Mouse (Mus musculus) intestine, embryonic 15.5 days (tissue): ENCODE measurements at regions not wholly inside any gene's neighbourhood (a gene's known extent, or its start where the extent isn't known, plus 50 kb on each side); places are given as distances from the start of the nearest gene placed in this dataset.

Experiments
- ATAC-seq: fragments of 200-750 bp; cut with Nextera tagmentation; 2 replicates; pipeline ENCODE4 v1.8.0; 2017; ENCODE audit warnings: moderate TSS enrichment, moderate library complexity
- H3K27ac ChIP-seq: fragments of 300-500 bp; sonication (generic); 2 replicates; pipeline ENCODE4 v1.5.1; 2015; ENCODE audit warnings: mild to moderate bottlenecking, inconsistent platforms
- H3K27me3 ChIP-seq: fragments of 300-500 bp; sonication (generic); replicated peaks from 2 replicates; pipeline ENCODE4 v1.6.1; 2015; ENCODE audit warnings: inconsistent platforms
- H3K36me3 ChIP-seq: fragments of 300-500 bp; sonication (generic); 2 replicates; pipeline ENCODE4 v1.6.1; 2015; ENCODE audit warnings: inconsistent platforms
- H3K4me1 ChIP-seq: fragments of 300-500 bp; sonication (generic); replicated peaks from 2 replicates; pipeline ENCODE4 v1.6.1; 2015; ENCODE audit warnings: inconsistent platforms
- H3K4me2 ChIP-seq: fragments of 300-500 bp; sonication (generic); replicated peaks from 2 replicates; pipeline ENCODE4 v1.6.1; 2015; ENCODE audit warnings: mild to moderate bottlenecking, inconsistent platforms
- H3K4me3 ChIP-seq: fragments of 300-500 bp; sonication (generic); replicated peaks from 2 replicates; pipeline ENCODE4 v1.5.1; 2015; ENCODE audit warnings: inconsistent platforms
- H3K9ac ChIP-seq: fragments of 300-500 bp; sonication (generic); 2 replicates; pipeline ENCODE4 v1.6.1; 2015; ENCODE audit warnings: inconsistent platforms
- H3K9me3 ChIP-seq: fragments of 300-500 bp; sonication (generic); 2 replicates; pipeline ENCODE4 v1.6.1; 2016; ENCODE audit warnings: inconsistent platforms
- WGBS: fragments of 180-500 bp; shearing (Covaris S2); methylation state at CpG from one replicate; pipeline ENCODE4 v1.1.7; 2015; 5-methylcytosine and 5-hydroxymethylcytosine counted together

DNA sequence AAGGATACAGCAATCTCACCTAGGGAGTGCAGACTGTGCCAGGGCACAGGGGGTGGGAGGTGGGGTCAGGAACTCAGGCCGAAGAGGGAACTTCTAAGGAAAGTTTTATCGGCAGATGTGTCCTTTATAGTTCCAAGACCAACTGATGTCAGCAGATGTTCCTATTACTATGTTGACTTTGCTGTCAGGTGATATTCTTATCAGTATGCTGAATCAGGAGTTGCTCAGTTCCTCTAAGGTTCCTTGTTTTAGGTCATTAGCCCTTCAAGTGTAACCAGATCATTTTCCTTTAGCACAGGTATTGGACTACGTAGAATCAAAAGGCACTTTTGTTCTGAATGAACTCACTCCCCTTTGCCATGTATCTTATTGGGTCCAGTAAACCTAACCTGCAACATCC, 101.6 kb upstream of the Ccser1 start:
- Histone ChIP-seq H3K4me1 (0 out of 2 replicates have a peak, but pooled peaks cover 3% of the 10 kb centered on the region), H3K27me3 (no peaks in the 10 kb centered on the region), H3K27ac (no peak overlapping the region), H3K36me3 (no peaks in the 10 kb centered on the region), H3K9me3 (no peaks in the 10 kb centered on the region), H3K9ac (no peak overlapping the region), H3K4me2 (no peak overlapping the region), H3K4me3 (no peak overlapping the region)
- peak; percentile 70 for ATAC-seq
- WGBS, result 67% methylated on average over 3 of the region's 3 CpGs

DNA sequence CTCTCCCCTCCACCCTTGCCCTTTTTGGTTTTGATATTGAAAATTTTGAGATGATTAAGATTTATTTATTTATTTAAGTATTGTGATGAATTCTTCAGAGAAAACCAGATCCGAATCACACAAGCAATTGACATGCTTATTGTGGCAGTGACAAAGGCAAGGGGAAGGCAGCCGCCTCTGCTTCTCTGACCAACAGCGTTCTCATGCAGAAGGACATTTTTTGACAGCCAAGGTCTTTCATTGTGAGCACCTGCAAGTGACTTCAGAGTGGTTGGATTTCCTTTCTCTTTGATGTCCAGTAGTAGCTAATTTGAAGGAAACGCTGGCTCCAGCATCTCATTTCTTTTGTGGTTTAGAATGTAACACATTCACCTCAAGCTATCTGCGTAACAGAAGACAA, 99.5 kb upstream of the Ccser1 start:
- no peaks in the 10 kb centered on the region for H3K9me3 ChIP-seq
- H3K4me3 ChIP-seq, result no peak overlapping the region
- no peak for ATAC-seq
- H3K4me1 ChIP-seq, result no peaks in the 10 kb centered on the region
- no peaks in the 10 kb centered on the region for H3K36me3 ChIP-seq
- H3K27ac ChIP-seq, result no peak overlapping the region
- H3K4me2 ChIP-seq, result no peak overlapping the region
- H3K9ac ChIP-seq, result no peak overlapping the region
- 82% methylated on average over 5 of the region's 5 CpGs for WGBS
- no peaks in the 10 kb centered on the region for H3K27me3 ChIP-seq

DNA sequence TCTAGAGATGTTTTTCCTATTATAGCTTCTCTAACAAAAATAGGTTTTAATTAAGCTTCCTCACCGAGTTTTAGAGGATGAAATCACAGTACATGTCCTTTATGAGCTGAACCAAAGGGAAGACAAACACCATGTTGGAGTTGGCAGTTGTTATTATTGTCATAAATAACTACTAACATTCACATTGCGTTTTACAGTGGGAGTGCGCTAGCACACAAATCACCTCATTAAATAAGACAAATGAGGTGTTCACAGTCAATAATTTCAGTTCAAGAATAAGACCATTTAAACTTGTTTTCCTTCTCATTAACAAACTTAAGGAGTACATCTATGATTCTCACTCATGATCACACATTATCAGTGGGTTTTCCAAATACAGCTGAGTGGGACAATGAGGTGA, 96.8 kb upstream of the Ccser1 start:
- Histone ChIP-seq H3K9me3 (no peaks in the 10 kb centered on the region), H3K4me2 (no peak overlapping the region), H3K27me3 (no peaks in the 10 kb centered on the region), H3K9ac (no peak overlapping the region), H3K4me1 (no peaks in the 10 kb centered on the region), H3K27ac (no peak overlapping the region), H3K36me3 (no peaks in the 10 kb centered on the region), H3K4me3 (no peak overlapping the region)
- ATAC-seq, result no peak
- 71% methylated on average over 3 of the region's 3 CpGs for WGBS

DNA sequence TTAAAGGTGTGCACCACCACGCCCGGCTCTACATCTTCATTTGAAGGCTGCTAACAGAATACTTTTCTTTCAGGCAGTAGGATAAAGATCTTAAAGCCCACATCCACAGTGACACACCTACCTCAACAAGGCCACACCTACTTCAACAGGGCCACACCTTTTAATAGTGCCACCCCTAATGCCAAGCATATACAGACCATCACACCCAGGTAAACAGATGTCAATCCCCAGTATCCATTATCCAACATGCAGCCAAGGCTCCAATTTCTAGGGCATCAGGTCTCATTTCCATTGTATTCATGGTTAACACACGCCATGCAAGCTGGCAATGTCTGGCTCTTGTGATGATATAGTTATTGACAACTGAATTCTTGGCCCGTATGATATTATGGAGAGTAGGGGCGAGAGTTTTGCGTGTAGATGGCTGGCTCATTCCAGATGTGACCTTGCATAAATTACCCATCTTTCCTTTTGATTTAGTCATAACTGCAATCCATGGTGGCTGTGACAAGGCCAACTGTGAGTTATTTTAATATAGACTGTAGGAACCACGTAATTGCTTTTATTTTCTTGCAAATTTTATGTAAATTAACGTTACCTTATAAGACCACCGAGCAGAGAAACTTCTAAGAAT, 80.7 kb upstream of the Ccser1 start:
- WGBS, result 85% methylated on average over 9 of the region's 9 CpGs
- Histone ChIP-seq H3K9me3 (no peaks in the 10 kb centered on the region), H3K9ac (no peak overlapping the region), H3K4me2 (no peak overlapping the region), H3K27me3 (no peaks in the 10 kb centered on the region), H3K36me3 (no peaks in the 10 kb centered on the region), H3K4me1 (no peaks in the 10 kb centered on the region), H3K4me3 (no peak overlapping the region), H3K27ac (no peak overlapping the region)
- ATAC-seq, result peak; percentile 21; the same call in 1 of the 2 replicates

DNA sequence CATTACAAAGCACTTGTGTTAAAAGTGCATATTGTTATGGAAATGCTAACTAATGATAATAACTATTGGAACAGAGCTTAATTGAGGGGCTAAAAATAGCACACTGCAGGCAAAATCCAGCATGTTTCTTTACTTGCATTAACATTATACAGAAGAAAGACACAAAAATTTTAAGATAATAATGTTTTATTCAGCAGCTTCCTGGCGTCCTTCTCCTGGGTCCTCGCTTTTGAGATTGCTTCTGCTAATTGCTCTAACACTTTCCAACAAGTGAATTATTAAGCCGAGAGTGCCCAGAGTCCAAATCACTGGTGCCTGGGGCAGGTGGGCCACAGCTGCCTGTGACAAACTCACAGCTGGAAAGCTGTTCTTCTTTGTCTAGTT, 80.2 kb upstream of the Ccser1 start:
- no peaks in the 10 kb centered on the region for H3K27me3 ChIP-seq
- H3K36me3 ChIP-seq, result no peaks in the 10 kb centered on the region
- no peak overlapping the region for H3K9ac ChIP-seq
- H3K27ac ChIP-seq, result no peak overlapping the region
- no peak overlapping the region for H3K4me2 ChIP-seq
- H3K4me3 ChIP-seq, result no peak overlapping the region
- no peaks in the 10 kb centered on the region for H3K4me1 ChIP-seq
- no peaks in the 10 kb centered on the region for H3K9me3 ChIP-seq
- WGBS, result 41% methylated on average over 3 of the region's 3 CpGs
- ATAC-seq, result no peak

DNA sequence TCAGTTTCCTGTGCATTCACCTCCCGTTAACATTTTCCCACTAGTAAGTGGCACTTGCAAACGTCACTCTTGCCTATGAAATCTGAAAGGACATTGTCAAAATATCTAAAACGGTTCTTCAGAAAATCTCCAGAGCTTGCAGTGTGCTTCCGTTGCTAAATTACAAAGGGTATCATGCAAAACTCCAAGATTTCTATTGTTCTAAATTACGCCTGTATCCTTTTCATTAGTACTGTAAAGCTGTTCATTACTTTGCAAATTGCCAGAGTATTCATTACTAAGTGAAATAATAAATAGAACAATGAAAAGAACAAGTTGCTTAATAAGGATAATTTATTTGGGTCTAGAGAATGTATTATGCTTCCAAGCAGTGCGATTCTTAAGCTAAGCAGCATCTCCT, 78.2 kb upstream of the Ccser1 start:
- Histone ChIP-seq H3K36me3 (no peaks in the 10 kb centered on the region), H3K4me1 (no peaks in the 10 kb centered on the region), H3K4me2 (no peak overlapping the region), H3K4me3 (no peak overlapping the region), H3K27ac (no peak overlapping the region), H3K9me3 (no peaks in the 10 kb centered on the region), H3K27me3 (no peaks in the 10 kb centered on the region), H3K9ac (no peak overlapping the region)
- ATAC-seq, result no peak
- 79% methylated on average over 6 of the region's 6 CpGs for WGBS

DNA sequence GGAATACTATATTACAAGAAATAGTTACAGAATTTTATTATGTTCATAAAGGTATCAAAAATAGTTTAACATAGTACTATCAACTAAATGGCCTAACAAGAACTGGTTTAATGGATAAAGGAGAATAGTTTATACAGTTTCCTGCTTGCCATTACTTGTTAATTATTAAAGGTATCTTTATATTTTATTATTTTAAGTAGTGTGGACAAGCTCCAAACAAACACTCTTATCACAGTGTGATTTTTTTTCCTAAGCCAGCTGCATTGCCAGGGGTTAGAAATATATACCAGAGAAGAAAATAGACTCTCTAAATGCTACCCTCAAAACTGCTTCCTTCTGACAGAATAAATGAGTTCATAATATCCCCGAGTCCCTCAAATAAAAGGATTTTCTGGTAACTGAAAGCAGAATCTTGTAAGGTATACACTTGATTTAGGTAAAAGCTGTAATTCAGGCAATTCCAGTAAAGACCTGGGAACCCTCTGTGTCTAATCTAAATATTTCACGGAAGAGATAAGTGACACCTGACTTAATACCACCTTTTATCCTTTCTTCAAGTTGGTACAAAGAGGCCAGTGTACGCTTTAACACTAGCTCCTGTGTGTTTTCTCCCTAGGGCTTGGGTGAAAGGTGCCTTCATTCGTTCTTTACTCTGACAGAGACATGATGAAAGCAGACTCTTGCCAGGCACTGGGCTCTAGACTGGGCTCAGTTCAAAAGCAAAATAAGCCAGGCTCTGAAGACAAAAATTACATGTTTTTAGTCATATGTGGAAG, 76.5 kb upstream of the Ccser1 start:
- no peaks in the 10 kb centered on the region for H3K4me1 ChIP-seq
- H3K9me3 ChIP-seq, result no peaks in the 10 kb centered on the region
- no peak overlapping the region for H3K9ac ChIP-seq
- H3K4me3 ChIP-seq, result no peak overlapping the region
- ATAC-seq, result peak; percentile 84
- no peaks in the 10 kb centered on the region for H3K36me3 ChIP-seq
- no peaks in the 10 kb centered on the region for H3K27me3 ChIP-seq
- 31% methylated on average over 4 of the region's 4 CpGs for WGBS
- H3K4me2 ChIP-seq, result no peak overlapping the region
- H3K27ac ChIP-seq, result no peak overlapping the region

DNA sequence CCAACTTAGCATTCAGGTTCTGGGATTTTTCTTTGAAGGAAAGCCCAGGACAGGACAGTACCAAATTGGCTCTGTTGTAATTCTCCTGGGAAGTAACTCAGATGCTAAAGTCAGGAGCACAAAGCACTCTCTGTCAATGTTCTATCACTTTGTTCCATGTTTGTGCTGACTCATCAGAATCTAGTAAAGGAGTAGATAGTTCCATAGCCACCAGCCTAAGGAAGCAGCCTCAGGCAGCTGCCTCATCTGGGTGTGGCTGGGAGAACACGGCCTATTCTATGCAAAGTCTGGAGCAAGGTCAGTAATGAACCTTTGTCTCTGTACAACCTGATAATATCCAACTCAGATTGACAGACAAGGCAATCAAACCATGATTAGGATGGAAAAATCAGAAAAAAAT, 64.9 kb upstream of the Ccser1 start:
- Histone ChIP-seq H3K4me2 (no peak overlapping the region), H3K27ac (no peak overlapping the region), H3K4me1 (no peaks in the 10 kb centered on the region), H3K9ac (no peak overlapping the region), H3K27me3 (no peaks in the 10 kb centered on the region), H3K36me3 (no peaks in the 10 kb centered on the region), H3K9me3 (no peaks in the 10 kb centered on the region), H3K4me3 (no peak overlapping the region)
- peak; percentile 68; the same call in 1 of the 2 replicates for ATAC-seq
- 51% methylated on average over 1 of the region's 1 CpGs for WGBS

DNA sequence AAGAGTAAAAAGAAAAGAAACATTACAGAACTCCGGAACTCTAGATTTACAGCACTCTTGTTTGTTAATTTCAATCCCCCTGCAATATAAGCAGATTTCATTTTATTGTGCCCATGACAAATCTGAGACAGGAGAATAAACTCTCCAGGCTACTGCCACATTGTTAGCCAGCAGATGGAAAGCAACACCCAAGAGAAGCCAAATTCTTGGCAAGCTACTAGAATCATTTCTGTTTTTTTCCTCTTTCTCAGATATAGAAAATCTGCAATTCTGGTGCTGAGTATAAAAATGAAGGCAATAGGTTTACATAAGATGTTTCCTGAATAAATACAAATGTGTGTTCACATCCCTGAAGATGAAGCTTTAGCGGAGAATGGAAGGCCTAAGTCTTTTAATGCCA, 60.5 kb upstream of the Ccser1 start:
- no peaks in the 10 kb centered on the region for H3K4me1 ChIP-seq
- 60% methylated on average over 2 of the region's 2 CpGs for WGBS
- H3K4me3 ChIP-seq, result no peak overlapping the region
- no peak overlapping the region for H3K9ac ChIP-seq
- no peak overlapping the region for H3K27ac ChIP-seq
- no peaks in the 10 kb centered on the region for H3K27me3 ChIP-seq
- H3K36me3 ChIP-seq, result no peaks in the 10 kb centered on the region
- no peak overlapping the region for H3K4me2 ChIP-seq
- no peaks in the 10 kb centered on the region for H3K9me3 ChIP-seq
- no peak for ATAC-seq

DNA sequence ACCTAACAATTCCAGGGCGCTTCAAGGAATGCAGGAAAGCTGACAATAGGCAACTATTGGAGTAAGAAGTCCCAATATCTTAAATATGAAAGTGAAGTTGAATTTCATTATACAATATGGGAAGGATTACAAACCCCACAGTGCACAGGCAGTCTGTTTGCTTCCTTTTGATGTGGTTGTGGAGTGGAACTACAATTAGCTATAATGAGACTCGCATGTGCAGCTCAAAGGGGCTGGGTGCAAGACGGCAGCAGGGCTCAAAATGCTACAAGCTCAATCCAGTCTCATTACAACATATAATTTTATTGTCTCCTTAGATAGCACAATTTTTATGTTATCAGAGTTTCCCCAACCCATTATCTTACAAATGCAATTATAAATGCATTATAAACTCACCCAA, 54.7 kb upstream of the Ccser1 start:
- H3K27me3 ChIP-seq, result no peaks in the 10 kb centered on the region
- H3K9me3 ChIP-seq, result no peaks in the 10 kb centered on the region
- ATAC-seq, result no peak
- no peak overlapping the region for H3K9ac ChIP-seq
- WGBS, result 77% methylated on average over 3 of the region's 3 CpGs
- no peak overlapping the region for H3K4me3 ChIP-seq
- H3K27ac ChIP-seq, result no peak overlapping the region
- H3K4me2 ChIP-seq, result no peak overlapping the region
- no peaks in the 10 kb centered on the region for H3K4me1 ChIP-seq
- no peaks in the 10 kb centered on the region for H3K36me3 ChIP-seq

DNA sequence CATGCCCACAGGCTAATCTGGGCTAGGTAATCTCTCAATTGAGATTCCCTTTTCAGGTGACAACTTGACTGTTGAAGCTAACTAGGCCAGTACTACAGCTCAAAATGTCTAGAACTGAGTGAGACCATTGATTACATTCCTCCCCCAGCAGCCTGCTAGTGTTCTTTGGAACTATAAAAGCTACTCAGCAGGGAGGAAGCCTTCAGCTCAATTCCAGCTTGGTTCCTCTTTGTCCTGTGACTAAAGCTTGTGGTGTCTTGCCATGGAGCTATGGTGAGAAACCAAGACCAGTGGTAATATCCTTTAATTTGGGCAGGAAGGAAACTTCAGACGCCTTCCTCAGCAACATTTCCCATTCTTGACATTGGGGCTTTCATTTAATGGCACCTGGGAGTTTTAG, 52.9 kb upstream of the Ccser1 start:
- 71% methylated on average over 1 of the region's 1 CpGs for WGBS
- Histone ChIP-seq H3K9me3 (no peaks in the 10 kb centered on the region), H3K27ac (no peak overlapping the region), H3K27me3 (no peaks in the 10 kb centered on the region), H3K9ac (no peak overlapping the region), H3K4me3 (no peak overlapping the region), H3K36me3 (no peaks in the 10 kb centered on the region), H3K4me2 (no peak overlapping the region), H3K4me1 (no peaks in the 10 kb centered on the region)
- ATAC-seq, result no peak

DNA sequence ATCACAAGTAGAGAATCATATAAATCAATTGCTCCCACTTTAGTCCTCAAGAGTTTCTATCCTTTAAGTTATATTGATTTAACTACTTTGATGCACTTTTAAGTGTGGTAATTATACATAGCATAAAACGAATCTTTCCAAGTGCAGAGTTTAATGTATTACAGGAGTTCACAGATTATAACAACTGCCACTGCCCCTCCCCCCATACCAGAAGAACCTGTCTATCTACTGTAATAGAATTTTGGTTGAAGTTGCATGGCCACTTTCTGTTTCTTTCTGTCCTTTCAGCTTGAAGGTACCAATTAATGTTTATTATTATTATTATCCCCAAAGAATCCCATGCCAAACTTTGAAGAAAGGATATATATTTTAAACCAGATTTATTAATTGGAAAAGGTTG, 51.9 kb upstream of the Ccser1 start:
- no peak overlapping the region for H3K9ac ChIP-seq
- no peaks in the 10 kb centered on the region for H3K4me1 ChIP-seq
- H3K4me3 ChIP-seq, result no peak overlapping the region
- no peak; the same call in 1 of the 2 replicates for ATAC-seq
- no peak overlapping the region for H3K4me2 ChIP-seq
- 59% methylated on average over 1 of the region's 1 CpGs for WGBS
- H3K36me3 ChIP-seq, result no peaks in the 10 kb centered on the region
- H3K27ac ChIP-seq, result no peak overlapping the region
- no peaks in the 10 kb centered on the region for H3K27me3 ChIP-seq
- H3K9me3 ChIP-seq, result no peaks in the 10 kb centered on the region
